Mouse (Mus musculus): ENCODE results near the gene Rnf103.
"Not testable (repeated sequence)": the region's sequence is repeated elsewhere in the genome, so short reads cannot be mapped to it uniquely, and the experiment has no call there.

Gene Rnf103

DNA sequence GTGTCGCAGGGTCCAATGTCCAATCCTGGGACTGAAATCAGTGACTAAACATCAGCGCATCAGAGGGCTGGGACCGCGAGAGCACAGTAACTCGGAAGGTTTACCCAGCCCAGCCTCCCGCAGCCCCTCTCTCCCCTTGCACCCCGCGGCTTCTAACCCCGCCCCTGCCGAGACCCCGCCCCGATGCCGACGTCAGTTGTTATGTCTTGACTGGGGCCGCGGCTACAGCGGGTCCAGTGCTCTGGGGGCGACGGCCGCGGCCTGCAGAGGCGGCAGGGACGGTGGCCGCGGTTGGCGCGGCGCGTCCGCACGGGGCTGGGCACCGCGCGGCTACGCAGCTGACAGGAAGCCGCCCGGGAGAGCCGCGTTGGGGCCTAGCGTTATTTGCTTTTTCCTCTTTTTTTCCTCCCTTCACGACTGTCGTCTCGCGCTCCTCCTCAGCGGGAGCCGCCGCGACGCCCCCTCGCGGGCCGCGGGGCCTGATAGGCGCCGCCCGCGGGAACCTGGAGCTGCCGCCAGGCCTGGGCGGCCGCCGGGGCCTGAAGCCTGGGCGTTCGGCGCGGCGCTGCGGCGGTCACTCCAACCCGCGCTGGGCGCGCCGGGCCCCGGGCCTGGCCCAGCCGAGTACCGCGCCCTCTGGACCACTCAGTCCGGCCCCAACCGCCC lies at the start of gene Rnf103:
Gene Rnf103, plus strand, starts transcription at position 220 of the 666 bp plus-strand sequence.
- in situ Hi-C loops (cut with MboI, MseI), result no loop called here

GRCm38 (mm10) chr6:71444756-71445155 lies 48.9 kb upstream of the Rnf103 start:
- in situ Hi-C loops (cut with MboI, MseI), result no loop called here

GRCm38 (mm10) chr6:71445560-71445959 lies 48.1 kb upstream of the Rnf103 start:
- in situ Hi-C loops (cut with MboI, MseI), result no loop called here

DNA sequence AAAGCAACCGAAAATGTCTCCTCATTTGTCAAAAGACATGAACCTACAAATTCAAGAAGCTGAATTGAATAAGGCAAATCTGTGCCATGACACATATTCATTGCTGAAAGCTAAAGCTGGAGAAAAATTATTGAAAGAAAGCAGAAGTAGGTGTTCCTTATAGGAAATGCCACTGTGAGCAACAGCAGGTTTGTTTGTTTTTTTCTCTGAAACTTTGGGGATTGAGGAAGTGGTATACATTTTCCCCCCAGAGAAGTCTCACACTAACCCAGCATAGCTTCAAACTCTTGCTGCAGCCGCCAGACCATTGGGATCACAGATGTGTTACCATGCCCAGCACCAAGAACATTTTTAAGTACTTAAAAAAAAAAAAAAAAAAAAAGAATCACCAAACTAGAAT lies 40.9 kb upstream of the Rnf103 start:
- in situ Hi-C loops (cut with MboI, MseI), result no loop called here

GRCm38 (mm10) chr6:71453983-71454739 lies 39.5 kb upstream of the Rnf103 start:
- in situ Hi-C loops (cut with MboI, MseI), result not testable (repeated sequence)

DNA sequence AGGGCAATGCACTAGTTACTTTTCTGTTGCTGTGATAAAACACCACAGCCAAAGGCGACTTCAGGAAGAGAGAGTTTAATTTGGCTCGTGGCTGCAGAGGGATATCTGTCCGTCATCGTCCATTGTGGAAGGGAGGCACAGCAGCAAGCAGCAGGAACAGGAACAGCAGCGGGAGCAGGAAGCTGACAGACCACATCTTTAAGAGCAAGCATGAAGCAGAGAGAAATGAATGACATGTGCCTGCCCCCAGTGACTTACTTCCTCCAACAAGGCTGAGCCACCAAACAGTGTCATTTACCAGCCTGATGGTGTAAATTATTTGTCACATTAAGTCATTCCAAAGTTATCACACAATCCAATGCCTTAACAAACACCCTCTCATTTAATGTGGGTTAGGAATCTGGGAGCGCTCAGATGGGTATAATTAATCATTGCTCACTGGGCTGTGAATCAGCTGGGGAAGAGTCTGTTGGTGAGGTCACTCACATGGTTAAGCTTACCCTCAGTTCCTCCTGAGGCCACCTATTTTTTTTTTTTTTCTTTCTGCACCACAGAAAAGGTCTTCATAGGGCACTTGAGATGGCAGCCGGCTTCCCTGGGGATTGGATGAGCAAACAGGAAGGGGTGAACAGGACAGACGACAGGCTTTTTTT lies 35.6 kb upstream of the Rnf103 start:
- in situ Hi-C loops (cut with MboI, MseI), result no loop called here

GRCm38 (mm10) chr6:71465146-71465545 lies 28.5 kb upstream of the Rnf103 start:
- in situ Hi-C loops (cut with MboI, MseI), result no loop called here

- in situ Hi-C loops (cut with MboI, MseI), result no loop called here
Observed at GRCm38 (mm10) chr6:71467766-71468165, 25.9 kb upstream of the Rnf103 start.

DNA sequence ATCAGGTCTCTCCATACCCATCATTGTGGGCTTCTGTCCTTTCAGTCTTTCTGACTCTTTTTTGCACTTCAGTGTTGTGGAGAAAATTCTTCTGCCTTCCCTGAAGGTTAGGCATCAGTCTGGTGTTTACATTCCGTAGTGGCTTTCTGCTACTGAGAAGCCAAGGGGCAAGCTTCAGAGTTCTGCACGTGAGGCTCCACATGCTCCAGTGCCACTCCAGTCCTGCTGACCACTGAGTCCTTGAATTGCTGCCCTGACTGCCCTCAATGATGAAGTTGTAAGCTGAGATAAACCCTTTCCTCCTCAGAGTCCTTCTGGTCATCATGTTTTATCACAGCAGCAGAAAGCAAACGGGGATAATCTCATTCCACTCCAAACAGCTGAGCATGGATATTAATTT lies 24.4 kb upstream of the Rnf103 start:
- in situ Hi-C loops (cut with MboI, MseI), result no loop called here

GRCm38 (mm10) chr6:71471830-71472520 lies 21.7 kb upstream of the Rnf103 start:
- in situ Hi-C loops (cut with MboI, MseI), result no loop called here

GRCm38 (mm10) chr6:71472786-71473185 lies 20.9 kb upstream of the Rnf103 start:
- in situ Hi-C loops (cut with MboI, MseI), result no loop called here

DNA sequence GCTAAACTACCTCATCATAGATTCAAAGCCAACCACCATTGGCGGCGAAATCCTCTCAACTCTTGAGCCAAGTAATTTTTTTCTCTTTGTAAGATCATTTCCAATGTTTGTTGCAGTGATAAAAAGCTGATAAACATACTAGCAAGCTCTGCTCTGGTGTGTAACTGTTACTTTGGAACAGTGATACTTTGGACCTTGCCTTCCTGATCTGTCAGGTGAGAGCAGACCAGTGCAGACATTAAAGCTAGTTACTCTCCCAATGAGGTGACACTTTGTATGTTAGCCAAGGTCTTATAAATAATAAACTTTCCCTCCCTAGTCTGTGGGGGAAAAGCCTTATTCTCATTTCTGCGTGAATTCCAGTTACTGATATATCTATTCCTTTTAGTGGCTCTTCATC lies 18.1 kb upstream of the Rnf103 start:
- in situ Hi-C loops (cut with MboI, MseI), result no loop called here

DNA sequence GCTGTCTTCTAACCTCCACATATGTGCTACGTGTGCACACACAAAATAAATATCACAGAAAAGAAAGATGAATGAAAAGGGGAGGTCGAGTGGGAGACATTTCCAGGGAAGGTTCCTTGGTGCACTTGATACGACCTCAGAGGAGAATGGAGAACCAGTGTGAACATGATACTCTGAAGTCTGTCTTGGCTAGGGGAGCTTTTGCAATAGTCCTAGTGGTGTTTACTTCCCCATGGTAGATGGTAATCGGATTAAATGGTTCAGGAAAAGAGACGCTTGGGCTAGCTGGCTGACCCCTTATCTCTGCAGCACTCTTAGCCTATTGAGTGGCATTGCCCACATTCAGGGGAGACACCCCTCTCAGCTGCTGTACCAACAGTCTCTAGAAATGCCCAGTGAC lies 16.9 kb upstream of the Rnf103 start:
- in situ Hi-C loops (cut with MboI, MseI), result no loop called here

- in situ Hi-C loops (cut with MboI, MseI), result not testable (repeated sequence)
Observed at GRCm38 (mm10) chr6:71478816-71479568, 14.7 kb upstream of the Rnf103 start.

DNA sequence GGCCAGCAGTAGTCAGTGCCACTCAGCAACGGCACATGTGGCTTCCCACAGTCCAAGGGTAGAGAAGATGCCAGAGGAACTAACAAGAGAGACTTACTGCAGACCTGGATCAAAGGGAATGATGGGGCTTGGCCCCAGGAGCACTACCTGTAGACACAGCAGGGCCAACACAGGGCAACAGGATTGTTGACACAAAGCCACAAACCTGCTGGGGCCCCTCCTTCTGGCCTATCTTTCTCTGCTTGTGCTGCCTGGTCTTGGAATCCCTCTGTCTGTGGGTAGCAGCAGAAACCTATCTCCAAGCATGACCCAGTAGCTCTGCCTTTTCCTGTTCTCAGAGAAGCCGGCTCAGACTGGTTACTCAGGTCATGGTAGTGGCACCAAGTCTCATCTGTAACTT lies 14.1 kb upstream of the Rnf103 start:
- in situ Hi-C loops (cut with MboI, MseI), result not testable (repeated sequence)

GRCm38 (mm10) chr6:71480136-71480535 lies 13.6 kb upstream of the Rnf103 start:
- in situ Hi-C loops (cut with MboI, MseI), result no loop called here

GRCm38 (mm10) chr6:71481136-71481535 lies 12.6 kb upstream of the Rnf103 start:
- in situ Hi-C loops (cut with MboI, MseI), result no loop called here

DNA sequence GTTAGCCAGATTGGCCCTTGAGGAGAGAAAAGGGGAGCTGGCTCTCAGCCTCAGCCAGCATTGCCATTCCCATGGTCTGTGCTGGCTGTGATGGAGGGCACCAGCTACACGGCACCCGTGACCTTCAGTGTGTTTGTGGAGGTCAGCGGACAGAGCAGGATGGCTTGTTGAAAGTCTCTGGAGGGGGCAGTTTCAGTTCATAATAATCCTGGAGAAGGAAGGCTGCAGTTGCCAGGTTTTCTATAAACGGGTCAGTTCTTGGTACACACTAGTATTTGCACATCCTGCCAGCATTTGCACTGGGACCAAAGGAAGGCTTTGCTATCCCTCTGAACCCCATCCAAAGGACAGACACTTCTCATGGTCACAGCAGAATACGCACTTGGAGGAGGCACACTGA lies 8.4 kb upstream of the Rnf103 start:
- in situ Hi-C loops (cut with MboI, MseI), result no loop called here

DNA sequence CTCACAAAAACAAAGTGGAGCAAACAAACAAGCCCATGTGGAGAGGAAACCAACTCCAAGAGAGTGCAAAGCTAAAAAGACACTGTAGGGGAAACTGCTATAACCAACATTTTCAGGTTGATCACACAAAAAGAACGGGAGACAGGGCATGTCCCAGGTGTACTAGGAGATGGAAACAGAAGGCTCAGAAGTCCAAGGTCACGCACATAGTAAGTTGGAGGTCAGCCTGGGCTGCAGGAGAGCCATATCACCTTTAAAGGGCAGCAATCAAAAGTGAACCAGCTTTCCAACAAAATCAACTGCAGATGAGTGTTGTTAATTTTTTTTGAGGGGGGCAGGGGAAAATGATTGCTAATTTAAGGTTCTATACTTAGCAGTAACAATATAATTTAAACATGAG lies 7.5 kb upstream of the Rnf103 start:
- in situ Hi-C loops (cut with MboI, MseI), result no loop called here

DNA sequence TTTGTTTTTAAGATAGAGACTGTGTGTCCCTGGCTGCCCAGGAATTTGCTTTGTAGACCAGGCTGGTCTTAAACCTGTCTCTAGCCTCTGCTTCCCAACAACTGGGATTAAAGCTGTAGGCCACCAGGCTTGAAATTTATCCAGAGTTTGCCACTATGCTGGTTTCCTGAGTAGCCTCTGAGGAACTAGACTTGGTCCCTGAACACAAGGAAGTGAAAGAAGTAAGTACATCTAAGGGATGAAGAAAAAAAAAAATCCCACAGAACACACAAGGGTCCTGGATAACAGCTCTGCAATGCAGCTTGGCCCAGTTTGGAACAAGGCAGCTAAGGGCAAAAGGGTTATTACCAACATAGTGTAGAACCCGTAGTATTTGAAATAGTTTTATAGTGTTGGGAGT lies 6.8 kb upstream of the Rnf103 start:
- in situ Hi-C loops (cut with MboI, MseI), result no loop called here

- in situ Hi-C loops (cut with MboI, MseI), result no loop called here
Observed at GRCm38 (mm10) chr6:71487966-71488365, 5.7 kb upstream of the Rnf103 start.

Measured in T-helper 2 cell (primary cell).